Mouse (Mus musculus): Measurements from ENCODE around the gene Cables2. TPM values are rescaled to one million over a fixed set of nuclear protein-coding genes. Genes with fewer than 3 reads are reported as not detected.

The Cables2 gene
- polyA plus RNA-seq, 1 experiment from 2014 or later: 12.4 TPM

DNA sequence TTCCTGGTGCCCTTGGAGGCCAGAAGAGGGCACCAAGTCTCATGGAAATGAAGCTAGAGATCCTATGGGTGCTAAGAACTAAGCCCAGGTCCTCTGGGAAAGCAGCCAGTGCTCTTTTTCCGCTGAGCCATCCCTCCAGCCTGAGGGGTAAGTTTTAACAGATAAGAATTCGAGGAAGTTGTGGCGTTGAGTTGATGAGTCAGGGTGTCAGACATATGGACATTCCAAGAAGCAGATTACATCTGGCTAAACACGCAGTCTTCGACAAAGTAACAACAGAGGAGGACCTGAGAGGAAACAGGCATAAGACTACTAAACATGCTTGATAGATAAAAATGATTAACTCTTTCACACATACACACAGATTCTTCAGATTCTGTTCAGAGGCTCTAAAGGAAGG, 34.7 kb downstream of the Cables2 start:
- no peaks in the 10 kb centered on the region for H3K9me3 ChIP-seq
- WGBS: 35% methylated on average over 5 of the region's 5 CpGs
- no peaks in the 10 kb centered on the region for H3K36me3 ChIP-seq
- peaks cover 41% of the 10 kb centered on the region for H3K4me1 ChIP-seq
- no peaks in the 10 kb centered on the region for H3K27me3 ChIP-seq (ENCODE audit: insufficient read depth, poor library complexity, severe bottlenecking)
- H3K27ac ChIP-seq: no peak overlapping the region
- DNase-seq (ENCODE audit: low spot score): no peak
- no peak overlapping the region for H3K4me3 ChIP-seq

DNA sequence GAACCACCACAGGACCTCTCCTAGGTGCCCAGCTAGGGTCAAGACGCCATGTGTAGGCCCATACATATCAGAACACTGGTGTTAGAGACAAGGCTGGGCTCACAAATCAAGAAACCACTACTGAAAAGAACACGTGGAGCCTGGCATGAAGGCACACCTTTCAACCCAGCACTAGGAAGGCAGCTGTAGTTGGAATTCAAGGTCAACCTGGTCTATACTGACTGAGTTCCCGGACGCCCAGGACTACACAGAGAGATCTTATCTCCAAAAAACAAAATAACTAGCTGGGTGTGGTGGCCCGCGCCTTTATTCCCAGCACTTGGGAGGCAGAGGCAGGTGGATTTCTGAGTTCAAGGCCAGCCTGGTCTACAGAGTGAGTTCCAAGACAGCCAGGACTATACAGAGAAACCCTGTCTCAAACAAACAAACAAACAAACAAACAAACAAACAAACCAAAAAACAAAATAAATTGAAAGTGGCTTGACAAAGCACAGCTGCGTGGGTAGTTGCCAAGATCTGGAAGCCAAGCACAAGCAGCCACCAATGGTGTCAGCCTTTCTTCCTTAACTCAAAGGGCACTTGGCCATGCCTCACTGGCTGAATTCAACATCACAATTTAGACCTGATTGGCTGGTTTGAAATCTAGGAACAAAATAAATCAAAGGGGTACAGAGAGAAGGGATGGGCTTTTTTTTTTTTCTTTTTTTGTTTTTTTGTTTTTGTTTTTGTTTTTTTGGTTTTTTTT, 35.5 kb downstream of the Cables2 start:
- no peaks in the 10 kb centered on the region for H3K27me3 ChIP-seq (ENCODE audit: insufficient read depth, poor library complexity, severe bottlenecking)
- DNase-seq (ENCODE audit: low spot score): no peak
- H3K27ac ChIP-seq: no peak overlapping the region
- no peak overlapping the region for H3K4me3 ChIP-seq
- WGBS: 81% methylated on average over 7 of the region's 7 CpGs
- H3K4me1 ChIP-seq: peaks cover 49% of the 10 kb centered on the region
- no peaks in the 10 kb centered on the region for H3K9me3 ChIP-seq
- no peaks in the 10 kb centered on the region for H3K36me3 ChIP-seq

DNA sequence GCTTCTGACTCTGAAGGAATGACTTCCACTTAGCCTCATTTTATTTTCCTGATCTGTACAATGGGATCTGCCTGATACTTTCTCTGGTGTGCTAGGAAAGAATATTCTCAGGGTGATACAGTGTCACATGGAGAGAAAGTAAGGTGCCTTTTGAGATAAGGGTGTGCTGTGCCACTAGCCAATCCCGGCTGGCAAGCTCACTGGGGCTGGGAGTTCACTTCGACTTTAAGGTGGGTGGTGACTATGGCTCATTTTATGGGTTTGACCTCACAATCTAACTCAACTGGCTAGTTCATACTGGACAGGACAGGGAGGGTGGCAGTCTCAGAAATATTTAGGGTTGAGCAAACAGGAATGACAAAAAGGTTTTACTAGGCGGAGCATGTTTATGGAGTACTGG, 36.4 kb downstream of the Cables2 start:
- no peaks in the 10 kb centered on the region for H3K36me3 ChIP-seq
- no peak for DNase-seq (ENCODE audit: low spot score)
- WGBS: 64% methylated on average over 3 of the region's 3 CpGs
- H3K27ac ChIP-seq: no peak overlapping the region
- no peak overlapping the region for H3K4me3 ChIP-seq
- H3K4me1 ChIP-seq: peaks cover 57% of the 10 kb centered on the region
- H3K9me3 ChIP-seq: no peaks in the 10 kb centered on the region
- H3K27me3 ChIP-seq (ENCODE audit: insufficient read depth, poor library complexity, severe bottlenecking): no peaks in the 10 kb centered on the region

- H3K4me1 ChIP-seq: peaks cover 62% of the 10 kb centered on the region
- no peak for DNase-seq (ENCODE audit: low spot score)
Observed at GRCm38 (mm10) chr2:180236500-180236899, 36.8 kb downstream of the Cables2 start.

DNA sequence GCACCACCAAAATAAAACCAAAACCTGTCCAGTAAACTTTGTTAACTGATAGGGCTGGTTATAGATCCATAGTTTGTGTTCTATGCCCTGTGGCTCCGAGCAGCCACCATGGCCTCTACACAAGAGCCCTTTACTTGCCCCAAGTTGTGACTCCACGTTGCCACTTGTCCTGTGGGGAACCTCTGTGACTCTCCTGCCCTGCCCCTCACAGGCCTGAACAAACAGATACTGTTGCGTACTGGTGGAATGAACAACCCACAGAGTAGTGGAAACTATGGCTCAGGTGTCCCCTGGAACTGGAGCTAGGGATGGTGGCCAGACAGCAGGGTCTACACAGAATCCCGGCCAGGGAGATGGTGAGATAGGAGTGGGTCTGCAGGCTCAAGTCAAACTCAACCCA, 37.5 kb downstream of the Cables2 start:
- WGBS: 73% methylated on average over 4 of the region's 4 CpGs
- Histone ChIP-seq H3K27me3 (ENCODE audit: insufficient read depth, poor library complexity, severe bottlenecking) (no peaks in the 10 kb centered on the region), H3K4me3 (no peak overlapping the region), H3K27ac (peak overlapping the region; percentile 85), H3K4me1 (peaks cover 64% of the 10 kb centered on the region), H3K9me3 (no peaks in the 10 kb centered on the region), H3K36me3 (no peaks in the 10 kb centered on the region)
- no peak for DNase-seq (ENCODE audit: low spot score)

More at GRCm38 (mm10) chr2:180236500-180236899, 36.8 kb downstream of the Cables2 start:
- no peaks in the 10 kb centered on the region for H3K9me3 ChIP-seq
- H3K36me3 ChIP-seq: no peaks in the 10 kb centered on the region
- H3K4me3 ChIP-seq: no peak overlapping the region
- H3K27me3 ChIP-seq (ENCODE audit: insufficient read depth, poor library complexity, severe bottlenecking): no peaks in the 10 kb centered on the region
- WGBS: 57% methylated on average over 2 of the region's 3 CpGs
- H3K27ac ChIP-seq: peak overlapping the region; percentile 85; the same call in 1 of the 2 replicates

- Histone ChIP-seq H3K36me3 (no peaks in the 10 kb centered on the region), H3K4me3 (peak overlapping the region; percentile 16; the same call in 1 of the 2 replicates), H3K27ac (peak overlapping the region; percentile 85), H3K4me1 (peaks cover 67% of the 10 kb centered on the region), H3K9me3 (no peaks in the 10 kb centered on the region), H3K27me3 (ENCODE audit: insufficient read depth, poor library complexity, severe bottlenecking) (no peaks in the 10 kb centered on the region)
- DNase-seq (ENCODE audit: low spot score): no peak
- 46% methylated on average over 6 of the region's 6 CpGs for WGBS
Observed at GRCm38 (mm10) chr2:180234980-180235379, 38.3 kb downstream of the Cables2 start.

- Histone ChIP-seq H3K36me3 (no peaks in the 10 kb centered on the region), H3K4me3 (no peak overlapping the region), H3K9me3 (no peaks in the 10 kb centered on the region), H3K4me1 (peaks cover 68% of the 10 kb centered on the region), H3K27ac (peak overlapping the region; percentile 85), H3K27me3 (ENCODE audit: insufficient read depth, poor library complexity, severe bottlenecking) (no peaks in the 10 kb centered on the region)
- DNase-seq (ENCODE audit: low spot score): no peak
- 88% methylated on average over 8 of the region's 8 CpGs for WGBS
Observed at GRCm38 (mm10) chr2:180234353-180234752, 38.9 kb downstream of the Cables2 start.

DNA sequence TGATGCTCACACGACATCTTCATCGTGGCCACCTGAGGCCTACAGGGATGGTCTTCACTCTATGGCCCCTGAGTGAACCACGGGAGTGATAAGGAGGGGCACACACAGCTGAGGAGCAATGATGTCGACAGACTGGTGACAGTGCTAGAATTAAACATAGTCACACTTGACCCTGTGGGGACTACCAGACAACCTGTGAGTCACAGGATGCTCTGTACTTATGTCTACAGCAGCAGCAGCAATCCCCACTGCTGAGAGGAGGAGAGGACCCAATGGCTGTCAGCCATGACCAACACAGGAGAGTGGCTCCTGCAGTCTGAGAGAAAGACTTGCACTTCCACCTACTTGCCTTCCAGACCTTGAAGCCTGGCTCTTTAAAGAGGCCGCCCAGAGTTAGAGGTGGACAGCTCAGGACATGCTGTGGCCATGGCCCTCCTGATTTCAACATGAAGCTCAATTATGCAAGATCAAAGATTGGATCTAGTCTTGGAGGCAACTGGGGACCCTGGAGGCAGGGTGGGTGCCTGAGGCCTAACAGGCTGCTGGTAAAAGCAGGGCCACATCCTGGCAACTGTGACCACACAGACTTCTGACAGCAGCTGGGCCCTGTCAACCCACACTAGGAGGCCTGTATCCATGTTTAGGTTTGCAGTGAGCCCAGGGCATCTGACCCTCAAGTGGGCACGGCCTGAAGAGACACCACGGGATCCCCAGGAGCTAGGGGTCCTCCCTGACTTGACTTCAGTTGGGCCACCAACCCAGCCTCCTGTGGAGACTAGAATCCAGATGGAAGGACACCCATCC, 40.0 kb downstream of the Cables2 start:
- H3K9me3 ChIP-seq: no peaks in the 10 kb centered on the region
- no peak for DNase-seq (ENCODE audit: low spot score)
- H3K4me3 ChIP-seq: no peak overlapping the region
- 67% methylated on average over 7 of the region's 7 CpGs for WGBS
- H3K27me3 ChIP-seq (ENCODE audit: insufficient read depth, poor library complexity, severe bottlenecking): no peaks in the 10 kb centered on the region
- no peaks in the 10 kb centered on the region for H3K36me3 ChIP-seq
- peaks cover 74% of the 10 kb centered on the region for H3K4me1 ChIP-seq
- H3K27ac ChIP-seq: peak overlapping the region; percentile 80

- no peak for DNase-seq (ENCODE audit: low spot score)
- H3K36me3 ChIP-seq: no peaks in the 10 kb centered on the region
- 37% methylated on average over 4 of the region's 4 CpGs for WGBS
- peaks cover 89% of the 10 kb centered on the region for H3K4me1 ChIP-seq
- no peak overlapping the region for H3K4me3 ChIP-seq
- no peaks in the 10 kb centered on the region for H3K9me3 ChIP-seq
- peaks cover 9% of the 10 kb centered on the region; the same call in 1 of the 2 replicates for H3K27me3 ChIP-seq (ENCODE audit: insufficient read depth, poor library complexity, severe bottlenecking)
- H3K27ac ChIP-seq: peak overlapping the region; percentile 80
Observed at GRCm38 (mm10) chr2:180230482-180230881, 42.8 kb downstream of the Cables2 start.

DNA sequence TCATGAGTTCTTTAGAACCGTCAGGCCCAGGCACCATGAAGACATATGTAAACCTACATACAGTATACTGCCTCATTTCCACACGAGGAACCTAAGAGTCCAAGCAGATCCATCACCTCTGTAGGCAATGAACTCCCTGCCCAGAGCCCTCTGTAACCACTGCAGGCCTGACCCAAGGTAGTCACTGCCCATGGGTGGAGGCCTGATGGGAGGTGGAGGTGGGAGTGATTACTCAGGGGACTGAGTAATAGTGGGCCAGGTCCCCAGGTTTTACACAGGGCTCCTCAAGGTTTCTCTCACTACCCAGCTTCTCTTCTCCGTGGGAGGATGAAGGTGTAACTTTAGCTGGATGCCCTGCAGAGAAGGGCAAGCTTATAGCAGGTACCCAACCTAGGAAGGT, 44.2 kb downstream of the Cables2 start:
- WGBS: 63% methylated on average over 3 of the region's 3 CpGs
- no peak for DNase-seq (ENCODE audit: low spot score)
- Histone ChIP-seq H3K27ac (no peak overlapping the region), H3K36me3 (no peaks in the 10 kb centered on the region), H3K9me3 (no peaks in the 10 kb centered on the region), H3K4me1 (peaks cover 89% of the 10 kb centered on the region), H3K27me3 (ENCODE audit: insufficient read depth, poor library complexity, severe bottlenecking) (peaks cover 22% of the 10 kb centered on the region; the same call in 1 of the 2 replicates), H3K4me3 (no peak overlapping the region)

GRCm38 (mm10) chr2:180228592-180228991, 44.7 kb downstream of the Cables2 start:
- H3K36me3 ChIP-seq: no peaks in the 10 kb centered on the region
- peak overlapping the region; percentile 81 for H3K27ac ChIP-seq
- DNase-seq (ENCODE audit: low spot score): no peak
- peaks cover 89% of the 10 kb centered on the region for H3K4me1 ChIP-seq
- WGBS: 63% methylated on average over 7 of the region's 7 CpGs
- no peaks in the 10 kb centered on the region for H3K9me3 ChIP-seq
- H3K27me3 ChIP-seq (ENCODE audit: insufficient read depth, poor library complexity, severe bottlenecking): peaks cover 27% of the 10 kb centered on the region; the same call in 1 of the 2 replicates
- no peak overlapping the region for H3K4me3 ChIP-seq

DNA sequence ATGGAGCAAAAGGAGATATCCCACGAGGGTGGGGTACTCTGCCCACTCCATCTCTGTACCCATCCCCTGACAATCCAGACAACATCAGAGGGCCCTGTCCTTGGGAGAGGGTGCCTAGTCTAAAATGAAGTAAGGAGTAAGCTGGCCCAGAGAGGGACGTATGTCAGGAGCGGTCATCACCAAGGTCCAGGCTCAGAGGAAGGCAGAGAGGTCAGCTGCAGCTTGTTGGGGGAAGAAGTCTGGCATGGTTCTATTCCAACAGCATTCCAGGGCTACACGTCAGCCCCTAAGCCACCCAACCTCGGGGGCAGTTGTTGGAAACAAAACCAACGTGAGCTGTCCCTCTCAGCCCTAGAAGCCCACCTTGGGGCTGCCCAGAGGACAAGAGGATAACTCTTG, 45.2 kb downstream of the Cables2 start:
- Histone ChIP-seq H3K27ac (peak overlapping the region; percentile 81), H3K27me3 (ENCODE audit: insufficient read depth, poor library complexity, severe bottlenecking) (peaks cover 32% of the 10 kb centered on the region; the same call in 1 of the 2 replicates), H3K9me3 (no peaks in the 10 kb centered on the region), H3K36me3 (no peaks in the 10 kb centered on the region), H3K4me3 (peak overlapping the region; percentile 47), H3K4me1 (peaks cover 89% of the 10 kb centered on the region)
- WGBS: 50% methylated on average over 6 of the region's 6 CpGs
- DNase-seq (ENCODE audit: low spot score): no peak
